Mouse (Mus musculus): ENCODE measurements around the gene Nedd9. TPM values are rescaled to one million over a fixed set of nuclear protein-coding genes. Genes with fewer than 3 reads are reported as not detected.
"Not testable (repeated sequence)": the region's sequence is repeated elsewhere in the genome, so short reads cannot be mapped to it uniquely, and the experiment has no call there.

The Nedd9 gene
- polyA plus RNA-seq, 1 experiment, result 65.6 TPM

GRCm38 (mm10) chr13:41371547-41371946, 115.6 kb downstream of the Nedd9 start:
- H3K4me1 ChIP-seq (ENCODE audit: control insufficient read depth, insufficient read depth, low read length), result peaks cover 7% of the 10 kb centered on the region
- H3K4me3 ChIP-seq (ENCODE audit: insufficient read depth, low read length), result no peak overlapping the region
- TF ChIP-seq CTCF (IDR thresholded peaks at IDR 0.05; ENCODE audit: borderline replicate concordance, insufficient read depth, low read length), result no peak
- TF ChIP-seq POLR2A (IDR thresholded peaks at IDR 0.05; ENCODE audit: low read depth, low read length), result no peak
- H3K27ac ChIP-seq (ENCODE audit: insufficient read depth, low read length), result 0 out of 2 replicates have a peak overlapping the region, but pooled peaks have one; percentile 1

- Histone ChIP-seq H3K4me1 (ENCODE audit: control insufficient read depth, insufficient read depth, low read length) (peaks cover 12% of the 10 kb centered on the region), H3K27ac (ENCODE audit: insufficient read depth, low read length) (no peak overlapping the region), H3K4me3 (ENCODE audit: insufficient read depth, low read length) (no peak overlapping the region)
- TF ChIP-seq CTCF (IDR thresholded peaks at IDR 0.05; ENCODE audit: borderline replicate concordance, insufficient read depth, low read length) (no peak), POLR2A (IDR thresholded peaks at IDR 0.05; ENCODE audit: low read depth, low read length) (no peak)
These were observed 118.5 kb downstream of the Nedd9 start for GRCm38 (mm10) chr13:41368612-41369011.

GRCm38 (mm10) chr13:41367176-41367611, 120.0 kb downstream of the Nedd9 start:
- peak overlapping the region; percentile 14; the same call in 1 of the 2 replicates for H3K27ac ChIP-seq (ENCODE audit: insufficient read depth, low read length)
- TF ChIP-seq CTCF (IDR thresholded peaks at IDR 0.05; ENCODE audit: borderline replicate concordance, insufficient read depth, low read length) (no peak), POLR2A (IDR thresholded peaks at IDR 0.05; ENCODE audit: low read depth, low read length) (no peak)

GRCm38 (mm10) chr13:41366609-41367008, 120.6 kb downstream of the Nedd9 start:
- H3K4me1 ChIP-seq (ENCODE audit: control insufficient read depth, insufficient read depth, low read length); H3K27ac ChIP-seq (ENCODE audit: insufficient read depth, low read length); H3K4me3 ChIP-seq (ENCODE audit: insufficient read depth, low read length): not testable (repeated sequence)

More at GRCm38 (mm10) chr13:41367176-41367611, 120.0 kb downstream of the Nedd9 start:
- Histone ChIP-seq H3K4me3 (ENCODE audit: insufficient read depth, low read length) (no peak overlapping the region), H3K4me1 (ENCODE audit: control insufficient read depth, insufficient read depth, low read length) (peaks cover 12% of the 10 kb centered on the region)

GRCm38 (mm10) chr13:41364273-41364672, 122.9 kb downstream of the Nedd9 start:
- TF ChIP-seq POLR2A (IDR thresholded peaks at IDR 0.05; ENCODE audit: low read depth, low read length), result no peak
- no peak for TF ChIP-seq CTCF (IDR thresholded peaks at IDR 0.05; ENCODE audit: borderline replicate concordance, insufficient read depth, low read length)

GRCm38 (mm10) chr13:41362909-41363308, 124.3 kb downstream of the Nedd9 start:
- no peak overlapping the region for H3K4me3 ChIP-seq (ENCODE audit: insufficient read depth, low read length)
- H3K4me1 ChIP-seq (ENCODE audit: control insufficient read depth, insufficient read depth, low read length), result peaks cover 9% of the 10 kb centered on the region
- no peak overlapping the region for H3K27ac ChIP-seq (ENCODE audit: insufficient read depth, low read length)
- TF ChIP-seq CTCF (IDR thresholded peaks at IDR 0.05; ENCODE audit: borderline replicate concordance, insufficient read depth, low read length), result no peak
- no peak for TF ChIP-seq POLR2A (IDR thresholded peaks at IDR 0.05; ENCODE audit: low read depth, low read length)

More at GRCm38 (mm10) chr13:41364273-41364672, 122.9 kb downstream of the Nedd9 start:
- Histone ChIP-seq H3K4me1 (ENCODE audit: control insufficient read depth, insufficient read depth, low read length) (peaks cover 9% of the 10 kb centered on the region), H3K4me3 (ENCODE audit: insufficient read depth, low read length) (no peak overlapping the region), H3K27ac (ENCODE audit: insufficient read depth, low read length) (no peak overlapping the region)

- TF ChIP-seq POLR2A (IDR thresholded peaks at IDR 0.05; ENCODE audit: low read depth, low read length) (no peak), CTCF (IDR thresholded peaks at IDR 0.05; ENCODE audit: borderline replicate concordance, insufficient read depth, low read length) (no peak)
- no peak overlapping the region for H3K27ac ChIP-seq (ENCODE audit: insufficient read depth, low read length)
These were observed 126.8 kb downstream of the Nedd9 start for GRCm38 (mm10) chr13:41360272-41360815.

GRCm38 (mm10) chr13:41359330-41360215, 127.6 kb downstream of the Nedd9 start:
- Histone ChIP-seq H3K4me1 (ENCODE audit: control insufficient read depth, insufficient read depth, low read length) (peaks cover 3% of the 10 kb centered on the region; the same call in 1 of the 2 replicates), H3K27ac (ENCODE audit: insufficient read depth, low read length) (peak overlapping the region; percentile 77), H3K4me3 (ENCODE audit: insufficient read depth, low read length) (peak overlapping the region; percentile 42)
- TF ChIP-seq CTCF (IDR thresholded peaks at IDR 0.05; ENCODE audit: borderline replicate concordance, insufficient read depth, low read length) (no peak), POLR2A (IDR thresholded peaks at IDR 0.05; ENCODE audit: low read depth, low read length) (no peak)

More at GRCm38 (mm10) chr13:41360272-41360815, 126.8 kb downstream of the Nedd9 start:
- H3K4me1 ChIP-seq (ENCODE audit: control insufficient read depth, insufficient read depth, low read length), result peaks cover 3% of the 10 kb centered on the region; the same call in 1 of the 2 replicates
- no peak overlapping the region for H3K4me3 ChIP-seq (ENCODE audit: insufficient read depth, low read length)

GRCm38 (mm10) chr13:41358480-41359180, 128.5 kb downstream of the Nedd9 start:
- peaks cover 3% of the 10 kb centered on the region; the same call in 1 of the 2 replicates for H3K4me1 ChIP-seq (ENCODE audit: control insufficient read depth, insufficient read depth, low read length)
- H3K4me3 ChIP-seq (ENCODE audit: insufficient read depth, low read length), result peak overlapping the region; percentile 92
- no peak for TF ChIP-seq CTCF (IDR thresholded peaks at IDR 0.05; ENCODE audit: borderline replicate concordance, insufficient read depth, low read length)
- peak; percentile 100 for TF ChIP-seq POLR2A (IDR thresholded peaks at IDR 0.05; ENCODE audit: low read depth, low read length)
- H3K27ac ChIP-seq (ENCODE audit: insufficient read depth, low read length), result peak overlapping the region; percentile 92
